Mouse (Mus musculus) lung, postnatal 0 days (tissue): ENCODE measurements around the gene Dnajc19.

ENCODE experiments used
- CTCF ChIP-seq: IDR thresholded peaks from 2 replicates; pipeline ENCODE4 v1.5.1; 2016; ENCODE audit warnings: antibody characterized with exemption, mild to moderate bottlenecking
- EP300 ChIP-seq: IDR thresholded peaks from 2 replicates; pipeline ENCODE4 v1.6.1; 2016; ENCODE audit warnings: antibody characterized with exemption, mild to moderate bottlenecking, control low read depth

DNA sequence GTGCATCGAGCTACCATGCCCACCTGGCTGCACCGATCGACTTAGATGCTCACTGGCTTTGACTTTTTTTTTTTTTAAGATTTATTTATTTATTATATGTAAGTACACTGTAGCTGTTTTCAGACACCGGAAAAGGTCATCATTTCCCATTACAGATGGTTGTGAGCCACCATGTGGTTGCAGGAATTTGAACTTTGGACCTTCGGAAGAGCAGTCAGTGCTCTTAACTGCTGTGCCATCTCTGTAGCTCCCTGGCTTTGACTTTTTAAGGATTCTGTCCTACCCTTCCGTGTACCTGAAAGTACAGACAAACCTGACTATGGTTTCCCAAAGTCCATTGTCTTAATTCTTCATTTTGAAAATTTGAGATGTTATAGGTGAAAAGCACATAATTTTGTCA is 8.4 kb downstream of the Dnajc19 start:
- TF ChIP-seq CTCF (no peak), EP300 (no peak)
